ENCODE assay signal across 8 mouse cellular contexts in the genomic region with DNA sequence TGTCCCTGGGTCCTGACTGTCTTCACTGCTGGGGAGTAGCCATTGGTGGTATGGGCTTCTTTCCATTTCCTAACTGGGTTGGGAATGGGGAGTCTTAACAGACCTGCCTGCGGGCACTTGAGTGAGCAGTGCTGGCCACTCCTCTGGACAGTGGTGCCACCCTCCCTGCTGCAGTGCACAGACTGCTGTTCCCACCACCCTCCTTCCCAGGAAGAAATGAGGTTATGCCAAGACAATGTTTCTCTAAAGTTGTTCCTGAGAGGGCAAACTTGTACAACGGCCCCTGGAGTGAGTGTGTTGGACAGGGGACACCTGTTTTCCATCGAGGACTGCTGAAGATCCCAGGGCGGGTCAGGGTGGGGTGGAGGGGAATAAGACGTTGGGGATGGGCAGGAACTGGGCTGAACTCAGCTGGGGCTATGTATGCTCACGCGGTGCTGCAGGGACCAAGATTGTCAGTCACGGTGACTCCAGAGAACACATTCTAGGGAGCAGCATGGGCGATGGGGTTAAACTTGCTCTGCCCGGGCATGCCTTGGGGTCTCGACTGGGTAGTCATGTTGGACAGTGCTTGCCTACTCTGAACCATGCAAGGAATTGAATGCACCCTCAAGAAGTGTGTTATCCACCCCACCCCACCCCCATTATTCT. TPM values are rescaled to one million over a fixed set of nuclear protein-coding genes. Genes with fewer than 3 reads are reported as not detected.
A peak's percentile ranks its signal among the peaks of the same experiment; 100 is the strongest.
DNase-seq lines count a peak whose midpoint lies in the region; ATAC-seq lines count a peak whose summit lies in the region.

No protein-coding gene starts in this region.

- H3K4me3 ChIP-seq in lung, embryonic 15.5 days, result peak overlapping the region; percentile 82
- H3K4me3 ChIP-seq in forebrain, embryonic 11.5 days (ENCODE audit: low read depth, low read length), result peak overlapping the region; percentile 64
- peak overlapping the region; percentile 70 for H3K4me3 ChIP-seq in limb, embryonic 10.5 days
- peak overlapping the region; percentile 64 for H3K4me3 ChIP-seq in neural tube, embryonic 14.5 days (ENCODE audit: low read depth, low read length)

- H3K4me1 ChIP-seq in lung, embryonic 15.5 days, result peaks cover 62% of the 10 kb centered on the region
- H3K4me1 ChIP-seq in forebrain, embryonic 11.5 days (replicated peaks; ENCODE audit: control insufficient read depth, insufficient read depth, low read length), result peaks cover 15% of the 10 kb centered on the region
- H3K4me1 ChIP-seq in limb, embryonic 10.5 days, result peaks cover 63% of the 10 kb centered on the region
- peaks cover 34% of the 10 kb centered on the region for H3K4me1 ChIP-seq in neural tube, embryonic 14.5 days (ENCODE audit: control insufficient read depth, insufficient read depth, low read length)

- H3K27me3 ChIP-seq in lung, embryonic 15.5 days, result no peaks in the 10 kb centered on the region
- no peaks in the 10 kb centered on the region for H3K27me3 ChIP-seq in forebrain, embryonic 11.5 days (ENCODE audit: control insufficient read depth, insufficient read depth, low read length)
- H3K27me3 ChIP-seq in limb, embryonic 10.5 days (ENCODE audit: low read depth, poor library complexity, severe bottlenecking), result no peaks in the 10 kb centered on the region
- no peaks in the 10 kb centered on the region for H3K27me3 ChIP-seq in neural tube, embryonic 14.5 days (ENCODE audit: control insufficient read depth, insufficient read depth, low read length)

- WGBS in lung, embryonic 15.5 days, result 16% methylated on average over 11 of the region's 11 CpGs
- 72% methylated on average over 11 of the region's 11 CpGs for WGBS in forebrain, embryonic 11.5 days
- WGBS in limb, embryonic 10.5 days, result 64% methylated on average over 11 of the region's 11 CpGs
- WGBS in neural tube, embryonic 14.5 days, result 68% methylated on average over 11 of the region's 11 CpGs

- no peak for DNase-seq in lung, postnatal 14 days
- DNase-seq in forebrain, embryonic 11.5 days (ENCODE audit: low spot score), result no peak
- no peak for DNase-seq in limb, embryonic 10.5 days (ENCODE audit: low spot score)
- no peak for DNase-seq in urinary bladder, adult 18-20 months (ENCODE audit: low spot score in 2 of 2)
- DNase-seq in ovary, postnatal 36 days (ENCODE audit: low spot score), result no peak

- H3K9me3 ChIP-seq in lung, embryonic 15.5 days, result no peaks in the 10 kb centered on the region
- H3K9me3 ChIP-seq in forebrain, embryonic 11.5 days (ENCODE audit: control insufficient read depth, low read length), result no peaks in the 10 kb centered on the region
- no peaks in the 10 kb centered on the region for H3K9me3 ChIP-seq in limb, embryonic 10.5 days (replicated peaks)
- H3K9me3 ChIP-seq in neural tube, embryonic 14.5 days (ENCODE audit: control insufficient read depth, low read length), result no peaks in the 10 kb centered on the region

- peaks cover 9% of the 10 kb centered on the region; the same call in 1 of the 2 replicates for H3K36me3 ChIP-seq in lung, embryonic 15.5 days
- no peaks in the 10 kb centered on the region for H3K36me3 ChIP-seq in forebrain, embryonic 11.5 days (ENCODE audit: control insufficient read depth, insufficient read depth, low read length)
- peaks cover 43% of the 10 kb centered on the region for H3K36me3 ChIP-seq in limb, embryonic 10.5 days
- no peaks in the 10 kb centered on the region for H3K36me3 ChIP-seq in neural tube, embryonic 14.5 days (ENCODE audit: control insufficient read depth, insufficient read depth, low read length)

- ATAC-seq in lung, embryonic 15.5 days (ENCODE audit: borderline replicate concordance, extremely low read depth, low FRiP score, low TSS enrichment), result no peak
- ATAC-seq in forebrain, embryonic 11.5 days (replicated peaks; ENCODE audit: low FRiP score), result no peak
- no peak for ATAC-seq in neural tube, embryonic 14.5 days (ENCODE audit: low read depth)
- ATAC-seq in granulocyte monocyte progenitor cell, adult 5-6 weeks (replicated peaks; ENCODE audit: poor library complexity, severe bottlenecking), result no peak

- peak overlapping the region; percentile 79 for H3K4me2 ChIP-seq in lung, embryonic 15.5 days
- H3K4me2 ChIP-seq in forebrain, embryonic 11.5 days (ENCODE audit: low read depth, low read length, severe bottlenecking), result peak overlapping the region; percentile 88
- peak overlapping the region; percentile 86 for H3K4me2 ChIP-seq in neural tube, embryonic 14.5 days (ENCODE audit: low read depth, low read length)

- peak overlapping the region; percentile 91 for H3K27ac ChIP-seq in lung, embryonic 15.5 days
- no peak overlapping the region for H3K27ac ChIP-seq in forebrain, embryonic 11.5 days (ENCODE audit: low read depth, low read length)
- H3K27ac ChIP-seq in limb, embryonic 10.5 days, result peak overlapping the region; percentile 93
- H3K27ac ChIP-seq in neural tube, embryonic 14.5 days (ENCODE audit: low read depth, low read length), result no peak overlapping the region

- H3K9ac ChIP-seq in lung, embryonic 15.5 days, result peak overlapping the region; percentile 89
- H3K9ac ChIP-seq in forebrain, embryonic 11.5 days (ENCODE audit: low read length), result peak overlapping the region; percentile 82
- peak overlapping the region; percentile 78 for H3K9ac ChIP-seq in neural tube, embryonic 14.5 days (replicated peaks; ENCODE audit: low read depth, low read length)

RNA-seq across cellular contexts. Expression of gene Cd81, which starts 1.5 kb away (rescaled TPM):
- 694 and 720 TPM in 2 replicates for polyA plus RNA-seq in lung, embryonic 15.5 days (2015; fragmentation: Nextera tagmentation; extraction: Ambion mirVana)
- 216 and 246 TPM in 2 replicates for polyA plus RNA-seq in forebrain, embryonic 11.5 days (2014; fragmentation: Nextera tagmentation; extraction: Ambion mirVana)
- 267 and 310 TPM in 2 replicates for polyA plus RNA-seq in limb, embryonic 10.5 days (2016; fragmentation: Nextera tagmentation; extraction: Ambion mirVana)
- polyA plus RNA-seq in neural tube, embryonic 14.5 days (2014; fragmentation: Nextera tagmentation; extraction: Ambion mirVana), result 456 and 461 TPM in 2 replicates
- 63.8 and 77.3 TPM in 2 replicates for total RNA-seq in granulocyte monocyte progenitor cell, adult 5-6 weeks (2014; fragmentation: Nextera tagmentation)
- total RNA-seq in granulocyte monocyte progenitor cell, adult 5-6 weeks (2017), result 159 and 201 TPM in 2 replicates

RNA-seq across cellular contexts. Expression of gene Tssc4, which starts 15.0 kb away (rescaled TPM):
- polyA plus RNA-seq in lung, embryonic 15.5 days (2015; fragmentation: Nextera tagmentation; extraction: Ambion mirVana), result 105 and 107 TPM in 2 replicates
- 73.3 and 82.6 TPM in 2 replicates for polyA plus RNA-seq in forebrain, embryonic 11.5 days (2014; fragmentation: Nextera tagmentation; extraction: Ambion mirVana)
- polyA plus RNA-seq in limb, embryonic 10.5 days (2016; fragmentation: Nextera tagmentation; extraction: Ambion mirVana), result 145 and 157 TPM in 2 replicates
- 51.5 and 71.8 TPM in 2 replicates for polyA plus RNA-seq in neural tube, embryonic 14.5 days (2014; fragmentation: Nextera tagmentation; extraction: Ambion mirVana)
- total RNA-seq in granulocyte monocyte progenitor cell, adult 5-6 weeks (2014; fragmentation: Nextera tagmentation), result 28.1 and 62.3 TPM in 2 replicates
- total RNA-seq in granulocyte monocyte progenitor cell, adult 5-6 weeks (2017), result 33.9 and 45.6 TPM in 2 replicates

RNA-seq across cellular contexts. Expression of gene Trpm5, which starts 40.4 kb away (rescaled TPM):
- polyA plus RNA-seq in lung, embryonic 15.5 days (2015; fragmentation: Nextera tagmentation; extraction: Ambion mirVana), result 4.4 and 4.5 TPM in 2 replicates
- 0.64 and 0.85 TPM in 2 replicates for polyA plus RNA-seq in forebrain, embryonic 11.5 days (2014; fragmentation: Nextera tagmentation; extraction: Ambion mirVana)
- polyA plus RNA-seq in limb, embryonic 10.5 days (2016; fragmentation: Nextera tagmentation; extraction: Ambion mirVana), result 0.88 and 1.9 TPM in 2 replicates
- polyA plus RNA-seq in neural tube, embryonic 14.5 days (2014; fragmentation: Nextera tagmentation; extraction: Ambion mirVana), result 1.6 and 2.1 TPM in 2 replicates
- not detected in 2 replicates for total RNA-seq in granulocyte monocyte progenitor cell, adult 5-6 weeks (2014; fragmentation: Nextera tagmentation)
- not detected in 2 replicates for total RNA-seq in granulocyte monocyte progenitor cell, adult 5-6 weeks (2017)

RNA-seq across cellular contexts. Expression of gene Tspan32, which starts 49.2 kb away (rescaled TPM):
- polyA plus RNA-seq in lung, embryonic 15.5 days (2015; fragmentation: Nextera tagmentation; extraction: Ambion mirVana), result 1.9 and 2.8 TPM in 2 replicates
- polyA plus RNA-seq in forebrain, embryonic 11.5 days (2014; fragmentation: Nextera tagmentation; extraction: Ambion mirVana), result 4.2 and 5.3 TPM in 2 replicates
- polyA plus RNA-seq in limb, embryonic 10.5 days (2016; fragmentation: Nextera tagmentation; extraction: Ambion mirVana), result 5.5 TPM in 2 replicates
- polyA plus RNA-seq in neural tube, embryonic 14.5 days (2014; fragmentation: Nextera tagmentation; extraction: Ambion mirVana), result 0.62 and 0.85 TPM in 2 replicates
- total RNA-seq in granulocyte monocyte progenitor cell, adult 5-6 weeks (2014; fragmentation: Nextera tagmentation), result 140 and 158 TPM in 2 replicates
- total RNA-seq in granulocyte monocyte progenitor cell, adult 5-6 weeks (2017), result 95.1 and 117 TPM in 2 replicates

RNA-seq across cellular contexts. Expression of gene Kcnq1, which starts 52.1 kb away (rescaled TPM):
- polyA plus RNA-seq in lung, embryonic 15.5 days (2015; fragmentation: Nextera tagmentation; extraction: Ambion mirVana), result 5.5 and 6.0 TPM in 2 replicates
- 1.1 and 1.5 TPM in 2 replicates for polyA plus RNA-seq in forebrain, embryonic 11.5 days (2014; fragmentation: Nextera tagmentation; extraction: Ambion mirVana)
- polyA plus RNA-seq in limb, embryonic 10.5 days (2016; fragmentation: Nextera tagmentation; extraction: Ambion mirVana), result 0.94 and 1.0 TPM in 2 replicates
- 1.8 and 2.4 TPM in 2 replicates for polyA plus RNA-seq in neural tube, embryonic 14.5 days (2014; fragmentation: Nextera tagmentation; extraction: Ambion mirVana)
- not detected in 2 replicates for total RNA-seq in granulocyte monocyte progenitor cell, adult 5-6 weeks (2014; fragmentation: Nextera tagmentation)
- total RNA-seq in granulocyte monocyte progenitor cell, adult 5-6 weeks (2017), result not detected in 2 replicates

Comparison
In these comparisons a context has a peak if more than half of its experiments do, and no peak if none do; other contexts are left out.
1. H3K27ac ChIP-seq: peak in lung, embryonic 15.5 days (single experiment) and limb, embryonic 10.5 days (single experiment); none in forebrain, embryonic 11.5 days (single experiment) and neural tube, embryonic 14.5 days (single experiment).
2. Peak in every context shown above with its lines, with median percentiles within 50 percentile points of each other: H3K4me2 ChIP-seq, H3K4me3 ChIP-seq and H3K9ac ChIP-seq.